In genomic region chr17:28391568-28392432, GRCm38 (mm10) we compare ENCODE assay signal across 10 mouse cellular contexts. TPM values are rescaled to one million over a fixed set of nuclear protein-coding genes. Genes with fewer than 3 reads are reported as not detected.
DNase-seq lines count a peak whose midpoint lies in the region; ATAC-seq and TF ChIP-seq lines count a peak whose summit lies in the region.
"Had no signal": no experiment of that assay in that cellular context is flagged by ENCODE, and none has a peak within 500 bp of the region (broad histone marks: within the 10 kb centered on the region; RNA-seq: fewer than 3 reads in every experiment).

No protein-coding gene starts in this region.

- no peak for ATAC-seq in heart, postnatal 0 days (ENCODE audit: insufficient read depth, low read depth)
- no peak for ATAC-seq in embryonic facial prominence, embryonic 12.5 days (ENCODE audit: insufficient number of reproducible peaks, insufficient read depth, low FRiP score, low TSS enrichment)

- no peak overlapping the region for H3K4me3 ChIP-seq in heart, postnatal 0 days (ENCODE audit: low read depth, low read length)
- H3K4me3 ChIP-seq in E14TG2a.4 (replicated peaks; ENCODE audit: low read length): peak overlapping the region; percentile 64
- H3K4me3 ChIP-seq in embryonic facial prominence, embryonic 12.5 days: no peak overlapping the region

- no peak overlapping the region for H3K9ac ChIP-seq in heart, postnatal 0 days (replicated peaks; ENCODE audit: low read depth, low read length)
- H3K9ac ChIP-seq in embryonic facial prominence, embryonic 12.5 days: 0 out of 2 replicates have a peak overlapping the region, but pooled peaks have one; percentile 1

- peak overlapping the region; percentile 18; the same call in 1 of the 2 replicates for H3K4me2 ChIP-seq in heart, postnatal 0 days (ENCODE audit: low read depth, low read length)
- peak overlapping the region; percentile 30 for H3K4me2 ChIP-seq in embryonic facial prominence, embryonic 12.5 days (replicated peaks)

- intact Hi-C loops in left cerebral cortex, postnatal 4 days (cut with DNase I): no loop called here

- 10% methylated on average over 23 of the region's 25 CpGs for WGBS in heart, postnatal 0 days
- 6% methylated on average over 21 of the region's 25 CpGs for WGBS in embryonic facial prominence, embryonic 12.5 days

- peaks cover 17% of the 10 kb centered on the region; the same call in 1 of the 2 replicates for H3K27me3 ChIP-seq in heart, postnatal 0 days (ENCODE audit: control insufficient read depth, insufficient read depth, low read length)
- peaks cover 30% of the 10 kb centered on the region for H3K27me3 ChIP-seq in E14TG2a.4 (ENCODE audit: insufficient read depth, low read length)
- peaks cover 13% of the 10 kb centered on the region; the same call in 1 of the 2 replicates for H3K27me3 ChIP-seq in embryonic facial prominence, embryonic 12.5 days

- DNase-seq in heart, postnatal 0 days (ENCODE audit: low spot score): no peak
- no peak for DNase-seq in heart, adult 9 months (ENCODE audit: low spot score in 2 of 2)
- peak; percentile 26 for DNase-seq in liver
- no peak for DNase-seq in urinary bladder, postnatal 10 days (ENCODE audit: low spot score)
- DNase-seq in thymus, postnatal 10 days (ENCODE audit: low spot score in 2 of 2): no peak
- DNase-seq in left cerebral cortex, postnatal 4 days: no peak

- H3K27ac ChIP-seq in heart, postnatal 0 days (ENCODE audit: low read depth): no peak overlapping the region
- H3K27ac ChIP-seq in embryonic facial prominence, embryonic 12.5 days: no peak overlapping the region

- 0 out of 2 replicates have a peak, but pooled peaks cover 3% of the 10 kb centered on the region for H3K36me3 ChIP-seq in heart, postnatal 0 days (replicated peaks; ENCODE audit: control insufficient read depth, insufficient read depth, low read length)
- H3K36me3 ChIP-seq in E14TG2a.4 (ENCODE audit: insufficient read depth, low read length): 0 out of 2 replicates have a peak, but pooled peaks cover 3% of the 10 kb centered on the region
- no peaks in the 10 kb centered on the region for H3K36me3 ChIP-seq in embryonic facial prominence, embryonic 12.5 days

- no peaks in the 10 kb centered on the region for H3K4me1 ChIP-seq in heart, postnatal 0 days (ENCODE audit: control insufficient read depth, insufficient read depth)
- H3K4me1 ChIP-seq in E14TG2a.4 (replicated peaks; ENCODE audit: low read depth, low read length): peaks cover 35% of the 10 kb centered on the region
- peaks cover 31% of the 10 kb centered on the region for H3K4me1 ChIP-seq in embryonic facial prominence, embryonic 12.5 days

- no peaks in the 10 kb centered on the region for H3K9me3 ChIP-seq in heart, postnatal 0 days (replicated peaks; ENCODE audit: control insufficient read depth, low read length)
- no peaks in the 10 kb centered on the region for H3K9me3 ChIP-seq in E14TG2a.4 (ENCODE audit: low read length)
- H3K9me3 ChIP-seq in embryonic facial prominence, embryonic 12.5 days: no peaks in the 10 kb centered on the region

- TF ChIP-seq CTCF in heart, postnatal 0 days (IDR thresholded peaks at IDR 0.05; ENCODE audit: low read depth): no peak
- no peak for TF ChIP-seq CTCF in E14TG2a.4 (conservative IDR thresholded peaks at IDR 0.05; ENCODE audit: low read length)

- TF ChIP-seq EP300 in heart, postnatal 0 days (IDR thresholded peaks at IDR 0.05; ENCODE audit: low read depth): no peak

RNA-seq across cellular contexts. Expression of gene Tulp1, which starts 26.8 kb away (rescaled TPM):
- 0.61 and 5.3 TPM in 2 replicates for total RNA-seq in heart, postnatal 0 days (2014; rRNA removed; ENCODE audit: low replicate concordance)
- 0.86 and 1.3 TPM in 2 replicates for polyA plus RNA-seq in heart, postnatal 0 days (2015; fragmentation: Nextera tagmentation; extraction: Ambion mirVana)
- 8.4 and 9.3 TPM in 2 replicates for polyA plus RNA-seq in embryonic facial prominence, embryonic 12.5 days (2016; fragmentation: Nextera tagmentation; extraction: Ambion mirVana)
- total RNA-seq in left cerebral cortex, postnatal 4 days (2021): under 1 TPM; 0.58 to 0.92 TPM
- total RNA-seq: left cerebral cortex, adult 18-20 months had no signal
- polyA plus RNA-seq: frontal cortex, adult 2 months had no signal

RNA-seq across cellular contexts. Expression of gene Tead3, which starts 41.2 kb away (rescaled TPM):
- 13.1 and 19.7 TPM in 2 replicates for total RNA-seq in heart, postnatal 0 days (2014; rRNA removed; ENCODE audit: low replicate concordance)
- polyA plus RNA-seq in heart, postnatal 0 days (2015; fragmentation: Nextera tagmentation; extraction: Ambion mirVana): 3.2 and 3.3 TPM in 2 replicates
- 14.1 and 17.9 TPM in 2 replicates for polyA plus RNA-seq in embryonic facial prominence, embryonic 12.5 days (2016; fragmentation: Nextera tagmentation; extraction: Ambion mirVana)
- total RNA-seq in left cerebral cortex, postnatal 4 days (2021): 1 to 10 TPM; 5.8 to 6.3 TPM
